Mouse (Mus musculus) MEL (cell line): ENCODE measurements around the gene Tbl1x.

Experiments
- BHLHE40 ChIP-seq: IDR thresholded peaks from 2 replicates; pipeline ENCODE4 v1.6.1; 2012; ENCODE audit warnings: low read depth, mild to moderate bottlenecking, inconsistent platforms, low read length, improper control_type of control experiment, borderline replicate concordance
- CTCF ChIP-seq, 3 experiments: IDR thresholded peaks in 2 of 3; conservative IDR thresholded peaks in 1 of 3; 2 replicates each; pipeline ENCODE4 v1.5.1; 2011 to 2012; ENCODE audit warnings: low read length in 3 of 3, low read depth in 2 of 3, mild to moderate bottlenecking in 2 of 3, improper control_type of control experiment in 1 of 3, inconsistent platforms in 1 of 3, mixed read lengths in 1 of 3, moderate library complexity in 1 of 3; ENCODE audit not compliant: control insufficient read depth in 1 of 3, insufficient read depth in 1 of 3, poor library complexity in 1 of 3, severe bottlenecking in 1 of 3
- EP300 ChIP-seq, 2 experiments: IDR thresholded peaks; 2 replicates each; pipeline ENCODE4 v1.6.1; 2011; ENCODE audit warnings: improper control_type of control experiment in 2 of 2, low read length in 2 of 2, low read depth in 1 of 2, mild to moderate bottlenecking in 1 of 2
- HCFC1 ChIP-seq: IDR thresholded peaks from 2 replicates; pipeline ENCODE4 v1.6.1; 2012; ENCODE audit warnings: low read depth, mild to moderate bottlenecking, inconsistent platforms, low read length, improper control_type of control experiment, moderate library complexity
- MAX ChIP-seq: IDR thresholded peaks from 2 replicates; pipeline ENCODE4 v1.6.1; 2011; ENCODE audit warnings: low read length, improper control_type of control experiment
- MYC ChIP-seq: IDR thresholded peaks from 2 replicates; pipeline ENCODE4 v1.6.1; 2011; ENCODE audit warnings: low read depth, mild to moderate bottlenecking, low read length, improper control_type of control experiment, moderate library complexity
- SMC3 ChIP-seq: IDR thresholded peaks from 2 replicates; pipeline ENCODE4 v1.6.1; 2011; ENCODE audit warnings: low read depth, low read length, improper control_type of control experiment
- TBP ChIP-seq: IDR thresholded peaks from 2 replicates; pipeline ENCODE4 v1.8.0; 2011; ENCODE audit warnings: low read depth, low read length, improper control_type of control experiment

- no peak for TF ChIP-seq EP300 (IDR thresholded peaks at IDR 0.05; ENCODE audit: low read depth in 1 of 2, low read length in 2 of 2)
- no peak for TF ChIP-seq BHLHE40
- no peak for TF ChIP-seq HCFC1
- TF ChIP-seq TBP = no peak
- TF ChIP-seq MAX = no peak
- no peak for TF ChIP-seq CTCF (IDR thresholded peaks at IDR 0.05 in 2 of 3, conservative IDR thresholded peaks at IDR 0.05 in 1 of 3; ENCODE audit: control insufficient read depth in 1 of 3, insufficient read depth in 1 of 3, low read depth in 2 of 3, low read length in 3 of 3, poor library complexity in 1 of 3, severe bottlenecking in 1 of 3)
- TF ChIP-seq MYC = no peak
- no peak for TF ChIP-seq SMC3
Measured at GRCm38 (mm10) chrX:77636499-77636898, 125.7 kb downstream of the Tbl1x start.
